Mouse (Mus musculus): ENCODE data around the gene Mapk10. TPM values are rescaled to one million over a fixed set of nuclear protein-coding genes. Genes with fewer than 3 reads are reported as not detected.

Gene Mapk10
- total and polyA plus RNA-seq, 3 experiments: 0.10 to 0.95 (median 0.47) TPM

GRCm38 (mm10) chr5:103133626-103134025 lies 77.5 kb downstream of the Mapk10 start:
- dilution Hi-C loops (cut with MboI; ENCODE audit: extremely low pct_ligation_motif_present, extremely low pct_unique_long_range_greater_than_20kb, low sequenced_read_pairs) (no loop called here), in situ Hi-C loops (cut with MboI; ENCODE audit: low pct_ligation_motif_present, low pct_unique_long_range_greater_than_20kb, low sequenced_read_pairs) (no loop called here)
- Histone ChIP-seq H3K9me3 (replicated peaks; ENCODE audit: low read length) (no peaks in the 10 kb centered on the region), H3K9ac (ENCODE audit: insufficient read depth, low read depth) (no peak overlapping the region), H3K4me2 (ENCODE audit: insufficient read depth, low read depth, poor library complexity, severe bottlenecking) (peak overlapping the region; percentile 68), H3K79me2 (replicated peaks; ENCODE audit: control insufficient read depth, extremely low read depth, insufficient read depth, poor library complexity, severe bottlenecking) (no peaks in the 10 kb centered on the region), H3K27ac (ENCODE audit: insufficient read depth, low read depth) (no peak overlapping the region), H3K27me3 (replicated peaks) (no peaks in the 10 kb centered on the region), H3K4me3 (replicated peaks in 1 of 3; ENCODE audit: low read depth in 2 of 3, low read length in 2 of 3, poor library complexity in 1 of 3) (peak overlapping the region in 1 of 3 experiments; percentile 30), H3K36me3 (replicated peaks in 1 of 2; ENCODE audit: control insufficient read depth in 1 of 2, insufficient read depth in 1 of 2, low read length in 1 of 2) (no peaks in the 10 kb centered on the region), H3K4me1 (ENCODE audit: control insufficient read depth in 1 of 2, insufficient read depth in 2 of 2) (peaks cover 0 to 5% of the 10 kb centered on the region in 2 experiments; a peak in 1 of 4 replicates)
- TF ChIP-seq KAT2A (IDR thresholded peaks at IDR 0.05; ENCODE audit: insufficient replicate concordance, low read length) (no peak), PAX5 (IDR thresholded peaks at IDR 0.05; ENCODE audit: low read length) (no peak), NELFE (IDR thresholded peaks at IDR 0.05; ENCODE audit: low read depth, low read length) (no peak), NRF1 (IDR thresholded peaks at IDR 0.05; ENCODE audit: low read depth, low read length) (peak; percentile 80)
- DNase-seq (ENCODE audit: extremely low read depth): no peak

- no peaks in the 10 kb centered on the region for H3K9me3 ChIP-seq (replicated peaks; ENCODE audit: low read length)
- H3K27me3 ChIP-seq (replicated peaks): no peaks in the 10 kb centered on the region
- H3K79me2 ChIP-seq (replicated peaks; ENCODE audit: control insufficient read depth, extremely low read depth, insufficient read depth, poor library complexity, severe bottlenecking): no peaks in the 10 kb centered on the region
- H3K4me1 ChIP-seq (ENCODE audit: control insufficient read depth in 1 of 2, insufficient read depth in 2 of 2): peaks cover 0 to 5% of the 10 kb centered on the region in 2 experiments; a peak in 1 of 4 replicates
- H3K4me2 ChIP-seq (ENCODE audit: insufficient read depth, low read depth, poor library complexity, severe bottlenecking): peak overlapping the region; percentile 68
- no peak overlapping the region for H3K4me3 ChIP-seq (replicated peaks in 1 of 3; ENCODE audit: low read depth in 2 of 3, low read length in 2 of 3, poor library complexity in 1 of 3)
- H3K9ac ChIP-seq (ENCODE audit: insufficient read depth, low read depth): no peak overlapping the region
- DNase-seq (ENCODE audit: extremely low read depth): no peak
- TF ChIP-seq HCFC1 (IDR thresholded peaks at IDR 0.05; ENCODE audit: low read depth, low read length) (no peak), BHLHE40 (IDR thresholded peaks at IDR 0.05; ENCODE audit: low read depth, low read length) (no peak), MAFK (IDR thresholded peaks at IDR 0.05; ENCODE audit: insufficient replicate concordance, low read length) (peak; percentile 84), MAX (IDR thresholded peaks at IDR 0.05; ENCODE audit: low read length) (no peak), NRF1 (IDR thresholded peaks at IDR 0.05; ENCODE audit: low read depth, low read length) (no peak), CTCF (conservative IDR thresholded peaks at IDR 0.05 in 1 of 2, IDR thresholded peaks at IDR 0.05 in 1 of 2; ENCODE audit: low read depth in 2 of 2, low read length in 2 of 2) (peak; percentile 54 to 58), TCF12 (IDR thresholded peaks at IDR 0.05; ENCODE audit: low read depth, low read length) (no peak), E2F4 (IDR thresholded peaks at IDR 0.05; ENCODE audit: insufficient replicate concordance, low read depth, low read length) (no peak), UBTF (IDR thresholded peaks at IDR 0.05; ENCODE audit: low read depth, low read length) (no peak), IRF4 (IDR thresholded peaks at IDR 0.05; ENCODE audit: low read depth, low read length) (no peak), EP300 (IDR thresholded peaks at IDR 0.05; ENCODE audit: low read length) (no peak), PAX5 (IDR thresholded peaks at IDR 0.05; ENCODE audit: low read length) (no peak), SMC3 (IDR thresholded peaks at IDR 0.05; ENCODE audit: low read depth, low read length) (peak; percentile 24; the same call in 1 of the 2 replicates), CHD1 (IDR thresholded peaks at IDR 0.05; ENCODE audit: low read depth, low read length) (no peak), TBP (conservative IDR thresholded peaks at IDR 0.05; ENCODE audit: low read depth, low read length) (no peak), JUN (IDR thresholded peaks at IDR 0.05; ENCODE audit: insufficient read depth, low read depth, low read length) (no peak), RAD21 (IDR thresholded peaks at IDR 0.05; ENCODE audit: low read depth, low read length) (peak; percentile 30), ZNF384 (IDR thresholded peaks at IDR 0.05; ENCODE audit: low read depth, low read length) (no peak), MYC (IDR thresholded peaks at IDR 0.05; ENCODE audit: low read depth, low read length) (no peak), MEF2A (IDR thresholded peaks at IDR 0.05; ENCODE audit: borderline replicate concordance, low read depth, low read length) (no peak)
- dilution Hi-C loops (cut with MboI; ENCODE audit: extremely low pct_ligation_motif_present, extremely low pct_unique_long_range_greater_than_20kb, low sequenced_read_pairs) (no loop called here), in situ Hi-C loops (cut with MboI; ENCODE audit: low pct_ligation_motif_present, low pct_unique_long_range_greater_than_20kb, low sequenced_read_pairs) (no loop called here)
- no peak overlapping the region for H3K27ac ChIP-seq (ENCODE audit: insufficient read depth, low read depth)
- no peaks in the 10 kb centered on the region for H3K36me3 ChIP-seq (replicated peaks in 1 of 2; ENCODE audit: control insufficient read depth in 1 of 2, insufficient read depth in 1 of 2, low read length in 1 of 2)
These were observed 78.3 kb downstream of the Mapk10 start for GRCm38 (mm10) chr5:103132814-103133213.
